Mouse (Mus musculus) kidney, postnatal 25 days (tissue): ENCODE data around the gene Asgr2.
A peak's percentile ranks its signal among the peaks of the same experiment; 100 is the strongest.
"Not testable (repeated sequence)": the region's sequence is repeated elsewhere in the genome, so short reads cannot be mapped to it uniquely, and the experiment has no call there.

ENCODE experiments used
- DNase-seq, 2 experiments: peaks; one replicate each; pipeline ENCODE4 v3.0.0; 2021; ENCODE audit warnings: mixed read lengths in 2 of 2

The Asgr2 gene

DNA sequence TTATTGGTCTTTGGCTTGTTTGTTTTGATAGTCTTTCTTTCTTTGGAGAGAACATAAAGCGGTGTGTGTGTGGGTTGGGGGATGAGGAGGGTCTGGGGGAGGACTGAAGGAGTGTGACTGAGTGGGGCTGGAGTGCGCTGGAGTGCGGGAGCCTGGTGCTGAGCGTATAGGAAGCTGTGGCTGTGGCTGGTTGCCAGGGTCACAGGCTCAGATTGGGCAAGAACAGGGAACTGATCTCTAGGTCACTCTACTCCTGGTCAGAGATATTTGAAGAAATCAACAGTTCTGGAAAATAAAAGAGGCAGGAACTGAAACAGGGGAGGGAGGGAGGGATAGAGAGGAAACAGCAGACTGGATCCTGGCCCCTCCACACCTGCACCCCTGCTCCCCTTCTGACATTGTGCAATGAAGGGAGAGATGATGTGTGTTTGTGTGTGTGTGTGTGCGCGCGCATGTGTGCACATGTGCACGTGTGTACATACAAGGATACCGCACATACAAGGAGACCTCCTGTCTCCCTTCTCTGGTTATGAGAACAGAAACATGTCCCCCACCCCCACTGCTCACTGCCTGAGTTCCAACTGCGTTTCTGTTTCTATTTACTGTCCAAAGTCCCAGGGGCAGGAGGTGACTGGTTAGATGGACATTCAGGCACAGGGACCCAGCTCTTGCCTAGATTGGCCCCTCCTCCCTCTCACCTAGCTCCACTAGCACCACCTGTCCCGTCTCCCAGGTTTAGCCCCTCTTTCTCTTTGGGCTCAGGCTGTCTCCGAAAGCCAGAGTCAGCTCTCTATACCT lies at the start of gene Asgr2:
Gene Asgr2, plus strand, starts transcription at position 659 of the 798 bp plus-strand sequence.
- peak; percentile 34 to 67 for DNase-seq

DNA sequence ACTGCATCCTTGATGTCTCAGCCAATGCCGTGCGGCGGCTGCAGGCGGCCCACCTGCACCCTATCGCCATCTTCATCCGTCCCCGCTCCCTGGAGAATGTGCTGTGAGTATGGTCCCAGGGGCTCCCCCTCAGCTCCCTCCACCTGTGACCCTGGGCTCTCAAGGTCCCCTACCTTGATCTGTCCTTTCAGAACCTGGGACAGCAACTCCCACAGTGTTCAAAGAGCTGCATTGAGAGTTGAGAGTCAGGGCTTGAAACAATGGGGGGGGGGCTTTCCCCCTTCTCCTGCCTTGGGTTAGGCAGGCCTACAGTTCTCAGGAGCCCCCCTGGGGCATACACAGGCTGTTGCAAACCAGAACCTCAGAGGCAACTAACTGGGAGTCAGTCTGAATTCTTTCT lies 48.8 kb upstream of the Asgr2 start:
- no peak for DNase-seq

DNA sequence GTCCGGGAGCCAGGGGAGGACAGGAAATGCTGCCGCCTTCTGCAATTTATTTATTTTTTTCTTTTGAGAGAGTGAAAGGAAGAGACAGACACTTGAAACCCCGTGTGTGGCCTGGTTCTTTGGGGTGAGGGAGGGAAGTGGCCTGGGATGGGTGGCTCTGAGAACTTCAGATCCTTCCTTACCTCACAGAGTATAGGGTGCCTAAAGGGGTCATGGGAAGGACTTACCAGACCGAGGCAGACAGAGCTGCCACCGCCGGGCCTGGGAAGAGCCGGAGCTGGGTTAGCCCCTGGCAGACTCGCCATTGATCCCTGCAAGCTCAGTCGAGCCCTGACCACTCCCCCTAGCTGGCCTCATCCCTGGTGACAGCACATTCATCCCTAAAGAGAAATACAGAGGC lies 47.0 kb upstream of the Asgr2 start:
- no peak for DNase-seq

DNA sequence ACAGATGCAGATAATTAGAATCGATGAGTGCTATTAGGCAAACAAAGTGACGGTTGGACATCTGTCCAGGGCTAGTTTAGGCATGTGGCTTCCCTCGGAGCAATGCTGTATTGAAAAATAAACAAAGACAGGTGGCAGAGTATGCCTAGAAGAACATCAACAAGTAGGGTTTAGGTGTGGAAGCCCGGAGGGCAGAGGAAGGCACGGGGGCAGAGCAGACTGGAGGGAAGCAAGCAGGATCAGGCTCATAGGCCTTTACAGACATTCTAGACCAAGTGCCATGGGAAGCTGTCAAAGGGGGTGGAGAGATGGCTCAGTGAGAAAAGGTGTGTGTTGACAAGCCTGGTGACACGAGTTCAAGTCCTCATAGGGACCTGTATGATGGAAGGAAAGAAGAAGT lies 43.1 kb upstream of the Asgr2 start:
- DNase-seq, result no peak

DNA sequence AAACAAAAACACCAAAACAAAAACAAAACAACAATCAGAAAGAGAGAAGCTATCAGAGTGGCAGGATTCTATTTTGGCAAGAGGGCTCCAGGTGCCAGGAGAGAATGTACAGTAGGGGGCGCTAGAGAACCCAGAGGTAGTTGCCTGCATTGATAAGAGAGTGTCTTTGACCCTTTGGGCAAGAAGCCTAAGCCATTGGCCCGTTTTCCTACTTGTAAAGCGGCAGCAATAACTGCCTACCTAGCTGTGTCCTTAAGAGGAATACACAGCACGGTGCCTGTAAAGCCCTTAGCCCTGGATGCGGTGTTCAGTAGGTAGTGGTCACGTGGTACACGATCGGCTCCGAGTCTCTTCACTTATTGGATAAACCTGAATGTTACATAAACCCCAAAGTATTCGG lies 42.6 kb upstream of the Asgr2 start:
- DNase-seq, result no peak

DNA sequence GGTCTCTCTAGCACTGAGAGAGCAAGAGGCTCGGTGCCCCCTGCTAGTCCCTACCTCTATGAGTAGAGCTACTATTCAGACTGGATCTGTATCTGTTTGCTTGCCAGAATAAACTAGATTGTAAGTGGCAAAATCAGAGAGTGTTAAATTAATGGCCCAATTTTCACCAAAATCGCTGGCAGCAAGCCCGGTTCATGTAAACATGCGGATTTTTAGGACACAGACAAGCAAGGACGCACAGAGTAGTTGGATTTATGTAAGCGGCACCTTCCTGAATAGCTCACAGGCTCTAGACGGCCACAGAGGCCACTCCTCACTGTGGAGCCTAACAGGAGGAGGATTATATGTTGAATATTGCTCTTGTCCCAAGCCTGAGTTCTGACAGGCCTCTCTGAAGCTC lies 39.3 kb upstream of the Asgr2 start:
- DNase-seq, result no peak

DNA sequence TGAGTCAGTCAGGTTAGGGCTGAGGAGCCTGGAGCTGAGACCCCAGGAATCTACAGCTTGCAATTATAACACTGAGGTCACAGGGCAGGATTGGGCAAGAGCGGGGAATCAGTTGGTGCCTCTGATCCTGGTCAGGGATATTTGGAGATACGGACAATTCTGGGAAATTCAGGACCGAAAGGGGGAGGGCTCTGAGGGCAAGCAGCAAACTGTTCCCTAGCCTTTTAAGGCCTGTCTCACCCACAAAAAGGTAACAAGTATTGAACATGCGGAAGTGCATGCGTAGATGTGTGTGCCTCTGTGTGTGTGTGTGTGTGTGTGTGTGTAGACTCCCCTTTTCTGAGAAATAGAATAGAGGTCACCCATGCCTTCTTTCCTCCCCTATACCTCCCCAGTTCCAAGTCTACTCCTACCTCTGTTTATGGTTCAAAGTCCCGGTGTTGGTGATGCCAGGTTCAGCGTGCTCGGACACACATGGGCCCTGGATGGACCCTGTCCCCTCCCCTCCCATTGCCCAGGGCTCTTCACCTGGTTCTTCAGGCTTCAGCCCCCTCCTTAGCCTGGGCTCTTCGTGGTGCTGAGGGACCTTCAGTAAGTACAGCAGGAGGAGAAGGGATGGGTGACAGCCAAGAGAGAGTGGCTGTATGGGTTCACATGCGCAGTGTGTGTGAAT lies 38.4 kb upstream of the Asgr2 start, which contains the start of gene Asgr1:
Gene Asgr1, plus strand, starts transcription at position 188 of the 673 bp plus-strand sequence.
- peak in 1 of 2 experiments; percentile 70 for DNase-seq

DNA sequence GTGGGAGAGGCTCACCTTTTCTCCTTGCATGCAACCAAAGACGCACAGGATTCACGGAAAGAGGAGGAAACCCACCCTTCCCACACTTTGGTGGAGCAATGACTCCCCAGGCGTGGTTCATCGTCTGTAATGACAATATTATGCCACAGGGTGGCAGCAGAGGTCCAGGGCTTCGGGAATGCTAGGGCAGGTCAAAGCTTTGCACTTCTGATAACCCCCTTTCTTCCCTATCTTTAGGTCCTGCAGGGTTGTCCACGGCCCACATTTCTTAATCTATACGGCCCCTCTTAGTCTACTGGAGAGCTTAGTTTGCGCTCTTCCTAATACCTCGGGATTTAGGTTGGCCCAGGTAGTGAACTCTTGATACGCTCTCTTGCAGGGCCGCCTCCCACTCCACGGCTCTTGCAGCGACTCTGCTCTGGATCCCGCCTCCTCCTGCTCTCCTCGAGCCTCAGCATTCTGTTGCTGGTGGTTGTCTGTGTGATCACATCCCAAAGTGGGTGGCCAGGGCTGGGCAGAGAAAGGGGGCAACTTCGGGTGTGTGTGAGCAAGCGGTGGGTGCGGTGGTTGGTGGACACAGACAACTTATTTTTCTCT lies 36.7 kb upstream of the Asgr2 start:
- peak; percentile 75 to 78 for DNase-seq

DNA sequence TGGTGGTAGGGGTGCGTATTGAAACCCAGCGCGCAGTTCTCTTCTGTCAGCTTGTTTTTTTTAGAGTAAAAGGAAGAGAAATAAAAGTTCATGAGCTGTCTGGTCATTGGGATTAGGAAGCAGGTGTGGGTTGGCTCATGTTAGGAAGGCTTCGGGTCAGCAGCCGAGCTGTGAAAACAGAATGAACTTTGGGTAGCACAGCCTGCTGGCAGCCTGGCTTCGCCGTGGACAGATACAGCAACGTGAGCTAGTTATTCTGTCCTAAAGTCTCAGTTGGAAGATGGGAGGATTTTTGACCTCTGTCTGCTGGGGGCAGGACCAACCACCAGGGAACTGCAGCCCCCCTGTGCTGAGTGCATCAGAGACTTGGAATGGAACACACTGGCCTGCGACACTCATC lies 34.6 kb upstream of the Asgr2 start:
- peak; percentile 55 to 83 for DNase-seq

DNA sequence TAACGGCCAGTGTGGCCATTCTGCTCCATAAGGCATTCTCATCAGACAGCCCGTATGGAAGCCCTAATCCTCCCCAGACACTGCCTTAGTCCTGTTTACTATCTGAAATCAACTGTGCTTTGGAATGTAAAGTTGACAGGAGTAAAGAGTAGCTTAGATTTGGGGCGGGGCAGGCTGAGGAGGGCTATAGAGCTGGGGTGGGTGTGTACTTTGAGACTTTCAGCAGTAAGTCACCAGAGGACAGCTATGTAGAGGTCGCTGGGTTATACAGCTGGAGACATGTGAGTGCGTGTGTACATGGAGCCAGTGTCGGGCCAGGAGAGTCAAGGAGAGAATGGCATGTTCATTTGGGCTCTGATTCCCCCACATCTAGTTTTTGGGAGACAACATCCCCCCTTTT lies 32.5 kb upstream of the Asgr2 start:
- DNase-seq, result no peak

DNA sequence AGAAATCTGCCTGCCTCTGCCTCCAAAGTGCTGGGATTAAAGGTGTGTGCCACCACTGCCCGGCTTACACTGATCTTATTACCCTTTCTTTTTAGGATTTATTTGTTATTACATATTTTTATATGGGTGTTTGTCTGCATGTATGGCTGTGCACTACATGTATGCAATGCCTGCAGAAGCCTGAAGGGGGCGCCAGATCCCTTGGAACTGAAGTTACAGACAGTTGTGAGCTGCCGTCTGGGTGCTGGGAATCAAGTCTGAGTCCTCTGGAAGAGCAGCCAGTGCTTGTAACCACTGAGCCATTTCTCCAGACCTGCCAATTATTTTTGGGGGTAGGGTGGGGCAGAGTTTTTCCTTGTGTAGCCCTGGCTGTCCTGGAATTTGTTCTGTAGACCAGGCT lies 29.4 kb upstream of the Asgr2 start:
- DNase-seq, result no peak

DNA sequence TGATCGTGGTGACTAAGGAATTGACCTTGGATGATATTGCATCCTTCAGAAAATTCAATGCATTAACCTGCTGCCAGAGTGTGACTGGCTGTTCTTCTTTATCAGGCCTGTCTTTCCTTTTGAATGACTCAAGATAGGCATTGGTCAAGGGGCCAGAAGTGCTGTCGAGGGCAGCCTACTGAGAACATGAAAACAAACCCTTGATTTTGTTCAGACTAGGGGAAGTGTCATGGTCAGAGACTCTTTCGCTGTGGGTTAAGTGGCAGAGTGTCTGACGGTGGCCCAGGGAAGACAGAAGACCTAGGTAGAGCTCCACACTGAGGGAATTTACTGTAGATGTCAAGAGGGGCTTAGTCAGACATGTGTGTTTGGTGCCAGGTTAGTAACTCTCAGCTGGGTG lies 25.7 kb upstream of the Asgr2 start:
- DNase-seq, result no peak

DNA sequence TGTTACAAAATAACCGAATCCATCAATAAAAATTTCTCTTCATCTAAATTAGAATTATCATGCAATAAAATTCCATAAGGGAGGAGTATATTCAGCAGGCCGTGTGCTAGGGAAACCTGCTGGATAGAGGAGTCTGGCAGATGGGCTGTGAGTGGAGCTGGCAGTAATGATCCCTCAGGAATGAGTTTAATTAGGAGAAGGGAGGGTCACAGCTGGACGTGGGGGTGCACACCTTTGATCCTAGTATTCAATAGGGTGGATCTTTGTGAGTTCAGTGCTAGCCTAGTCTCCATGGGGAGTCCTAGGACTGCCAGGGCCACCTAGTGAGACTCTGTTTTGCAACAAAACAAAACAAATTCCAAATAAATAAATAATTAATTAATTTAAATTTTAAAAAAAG lies 24.2 kb upstream of the Asgr2 start:
- no peak for DNase-seq

DNA sequence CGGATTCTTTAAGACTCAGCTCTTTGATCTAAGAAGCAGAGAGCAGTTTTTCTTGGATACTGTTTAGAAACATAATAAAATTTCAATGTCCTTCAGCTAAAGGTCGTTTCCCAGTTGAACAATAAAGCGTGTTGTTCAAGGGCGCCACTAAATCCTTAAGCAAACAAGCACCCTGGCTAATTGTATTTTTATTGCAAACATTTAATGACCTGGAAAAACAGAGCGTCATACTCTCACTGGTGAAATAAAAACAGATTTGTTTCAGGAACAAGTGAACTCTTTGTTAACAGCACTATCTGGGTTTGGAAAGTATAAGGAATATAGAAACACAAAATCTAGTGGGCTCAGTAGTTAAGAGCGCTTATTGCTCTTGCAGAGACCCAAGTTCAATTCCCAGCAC lies 22.4 kb upstream of the Asgr2 start:
- no peak for DNase-seq

DNA sequence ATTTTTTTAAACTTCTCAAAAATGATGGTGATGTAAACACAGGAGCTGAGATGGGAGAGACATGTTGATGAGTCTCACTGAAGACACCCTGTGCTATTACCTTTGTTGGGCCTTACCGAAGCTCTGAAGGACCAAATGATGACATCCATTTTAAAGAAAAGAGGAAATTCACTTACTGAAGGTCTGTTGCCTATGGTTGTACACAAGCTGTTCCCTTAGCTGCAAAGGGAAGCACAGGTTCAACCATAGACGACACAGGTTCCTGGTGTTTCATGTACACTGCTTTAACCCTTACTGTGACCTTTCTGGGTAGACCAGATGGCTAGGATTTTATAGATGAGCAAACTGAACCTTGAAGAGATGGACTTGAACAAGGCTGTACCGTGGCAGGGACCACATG lies 21.8 kb upstream of the Asgr2 start:
- DNase-seq, result not testable (repeated sequence)

DNA sequence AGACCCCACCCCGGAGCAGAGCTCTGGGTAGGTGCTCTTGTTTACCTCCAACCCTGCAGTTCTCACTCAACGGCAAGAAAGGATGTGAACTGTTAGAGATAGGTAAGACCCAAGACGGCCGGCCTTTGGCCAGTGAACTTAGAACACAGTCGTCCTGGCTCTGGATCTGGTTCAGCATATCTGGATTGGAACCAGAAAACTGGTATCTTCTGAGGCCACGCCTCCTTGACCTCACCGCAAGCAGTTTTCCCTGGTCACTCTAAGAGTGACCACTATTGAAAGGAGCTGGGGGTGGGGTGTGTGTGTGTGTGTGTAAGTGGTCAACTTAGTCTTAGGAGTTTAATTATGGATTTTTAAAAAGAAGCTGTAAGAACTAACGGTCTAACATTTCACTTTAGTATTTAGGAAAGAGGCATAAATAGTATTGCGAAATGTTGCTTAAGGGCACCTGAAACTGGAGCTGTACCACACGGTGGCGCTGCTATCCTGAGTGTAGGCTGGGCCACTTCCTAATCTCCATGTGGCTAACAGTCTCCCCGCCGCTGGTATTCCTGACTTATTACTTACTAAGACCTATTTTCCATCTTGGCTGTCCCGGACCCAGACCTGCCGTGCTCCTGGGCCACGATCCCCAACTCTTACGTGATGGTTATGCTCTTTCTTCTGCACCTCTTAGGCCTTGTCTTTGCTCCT lies 17.9 kb upstream of the Asgr2 start:
- peak; percentile 86 to 94 for DNase-seq

DNA sequence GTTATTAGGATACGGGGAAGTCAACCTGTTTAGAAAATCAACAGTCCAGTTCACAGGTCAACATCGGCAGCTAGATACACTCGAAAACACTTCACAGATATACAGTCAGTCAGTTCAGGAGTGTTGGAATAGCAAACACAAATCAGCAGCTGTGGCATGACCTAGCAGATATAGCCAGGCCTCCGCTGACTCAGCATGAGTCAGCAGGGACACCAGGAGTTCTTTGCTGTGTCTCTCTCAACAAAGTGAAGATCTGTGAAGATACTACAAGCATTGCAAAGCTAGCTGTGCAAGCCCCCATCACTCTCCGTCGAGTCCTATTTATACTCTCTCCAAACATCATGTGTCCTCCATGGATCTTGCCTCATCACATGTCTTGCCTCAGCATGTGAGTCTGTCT lies 16.9 kb upstream of the Asgr2 start:
- DNase-seq, result no peak

DNA sequence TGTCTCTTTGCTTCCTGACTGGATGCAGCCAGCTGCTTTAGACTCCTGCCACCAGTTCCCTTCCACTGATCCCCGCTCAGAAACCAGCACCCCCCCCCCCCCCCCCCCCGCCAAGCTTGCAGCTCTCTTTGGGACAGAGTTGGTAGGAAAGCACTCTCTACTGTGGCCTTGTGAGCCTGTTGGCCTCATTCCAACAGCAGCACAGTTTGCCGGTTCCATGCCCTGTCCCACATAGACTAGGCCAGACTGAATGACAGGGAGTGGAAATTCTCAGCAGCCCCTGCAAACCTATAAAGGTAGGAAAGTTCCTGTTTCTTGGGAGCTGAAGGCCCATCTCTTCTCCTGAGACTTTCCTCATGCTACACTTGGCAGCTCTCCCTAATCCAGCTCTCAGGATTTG lies 15.0 kb upstream of the Asgr2 start:
- no peak for DNase-seq

DNA sequence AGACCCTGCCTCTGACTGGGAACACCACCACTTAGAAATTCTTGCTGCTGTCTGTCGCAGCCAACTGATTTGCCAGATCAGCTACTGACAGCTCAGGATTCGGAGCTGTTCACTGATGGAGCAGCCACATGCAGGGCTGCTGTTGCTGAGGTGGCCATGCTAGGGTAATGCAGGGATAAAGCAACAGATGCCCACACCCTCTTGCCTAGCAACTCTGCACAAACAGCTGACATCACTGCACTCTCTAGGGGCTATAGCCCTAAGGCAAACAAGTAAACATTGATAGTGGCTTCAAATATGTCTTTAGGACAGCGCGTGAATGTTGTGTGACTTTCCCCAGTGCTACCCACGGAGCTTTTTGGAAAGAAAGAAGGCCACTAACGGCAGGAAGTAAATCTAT lies 13.3 kb upstream of the Asgr2 start:
- no peak for DNase-seq

DNA sequence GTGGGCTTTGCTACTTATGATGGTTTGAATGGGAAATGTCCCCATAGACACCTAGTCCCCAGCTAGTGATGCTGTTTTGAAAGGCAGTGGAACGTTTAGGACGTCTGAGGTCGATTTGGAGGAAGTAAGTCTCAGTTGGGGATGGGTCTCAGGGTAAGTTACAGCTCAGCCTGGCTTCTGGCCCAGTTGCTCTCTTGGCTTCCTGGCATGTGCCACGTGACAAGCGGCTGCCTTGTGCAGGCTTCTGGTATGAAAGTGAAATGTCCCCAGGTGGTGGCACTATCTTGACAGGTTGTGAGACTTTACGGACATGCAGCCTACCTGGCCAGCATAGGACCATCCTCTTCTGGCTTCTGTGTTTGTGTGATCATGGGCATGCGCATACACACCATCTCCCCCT lies 12.5 kb upstream of the Asgr2 start:
- DNase-seq, result peak; percentile 59 to 77

DNA sequence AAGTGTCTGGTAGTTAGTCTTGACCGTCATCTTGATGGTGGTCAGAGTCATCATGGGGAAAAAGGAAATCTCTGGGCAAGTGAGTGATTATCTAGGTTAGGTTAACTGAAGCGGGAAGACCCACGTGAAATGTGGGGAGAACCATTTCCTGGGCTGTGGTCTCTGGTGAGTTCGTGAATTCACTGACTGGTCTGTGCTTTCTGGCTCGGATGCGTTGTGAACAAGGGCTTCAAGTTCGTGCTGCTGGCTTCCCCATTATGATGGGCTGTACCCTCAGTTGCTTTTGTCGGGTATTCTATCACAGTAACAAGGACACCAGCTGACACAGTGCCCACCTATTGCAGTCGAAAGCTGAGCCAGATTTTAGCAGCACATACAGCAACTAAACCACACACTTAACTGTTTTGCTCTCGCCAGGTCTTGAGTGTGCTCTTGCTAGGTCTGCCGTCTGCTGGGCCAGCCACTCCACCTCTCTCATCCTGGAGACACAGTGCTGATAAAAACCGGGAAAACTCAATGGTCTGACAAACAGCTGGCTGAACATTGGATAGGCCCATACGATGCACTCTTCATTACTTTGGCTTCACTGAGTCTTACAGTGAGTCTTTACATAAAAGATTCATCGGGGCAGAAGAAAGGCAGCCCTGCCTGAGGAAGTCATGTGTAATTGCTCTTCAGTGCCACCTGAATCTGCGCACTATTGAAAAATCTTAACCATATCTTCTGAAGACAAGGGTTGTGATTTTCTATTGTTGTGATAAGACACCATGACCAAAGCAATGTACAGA lies 11.4 kb upstream of the Asgr2 start:
- no peak for DNase-seq

DNA sequence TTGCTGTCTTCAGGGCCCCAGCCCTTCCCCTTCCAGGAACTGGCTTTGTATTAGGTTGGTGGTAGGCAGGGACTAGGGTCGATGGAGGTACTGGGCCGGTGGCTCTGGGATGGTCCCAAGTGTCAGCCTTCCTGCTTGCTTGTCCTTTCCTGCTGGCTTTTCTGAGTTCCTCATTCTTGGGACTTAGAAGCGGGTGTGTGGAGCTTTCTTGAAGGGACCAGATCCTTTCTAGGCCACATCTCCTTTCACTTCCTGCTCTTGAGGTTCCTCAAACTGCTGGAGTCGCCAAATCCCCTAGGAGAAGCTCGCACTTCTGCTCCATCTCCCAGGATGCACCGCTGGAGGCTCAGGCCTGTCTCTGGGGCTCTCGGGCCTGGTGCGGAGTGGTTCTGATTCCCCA lies 7.9 kb upstream of the Asgr2 start:
- no peak for DNase-seq

DNA sequence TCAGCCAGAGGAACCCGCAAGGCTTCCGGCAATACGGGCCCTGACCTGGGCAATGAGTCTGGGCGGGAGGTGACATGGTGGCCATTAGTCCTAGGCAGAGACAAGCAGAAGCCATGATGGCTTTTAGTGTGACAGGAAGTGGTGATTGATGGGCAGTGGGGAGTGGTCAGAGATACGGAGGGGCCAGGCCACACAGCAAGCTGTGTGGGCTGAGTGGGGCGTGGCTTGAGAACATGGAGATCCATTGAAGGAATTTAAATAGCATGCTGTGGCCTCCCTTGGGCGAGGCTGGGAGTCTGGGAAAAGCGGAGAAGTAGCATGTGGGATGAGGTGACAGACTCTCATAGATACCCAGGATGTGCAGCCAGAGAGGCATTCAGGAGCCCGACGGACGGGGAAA lies 5.0 kb downstream of the Asgr2 start:
- no peak for DNase-seq
